ENCODE assay signal across 9 mouse cellular contexts in the genomic region with DNA sequence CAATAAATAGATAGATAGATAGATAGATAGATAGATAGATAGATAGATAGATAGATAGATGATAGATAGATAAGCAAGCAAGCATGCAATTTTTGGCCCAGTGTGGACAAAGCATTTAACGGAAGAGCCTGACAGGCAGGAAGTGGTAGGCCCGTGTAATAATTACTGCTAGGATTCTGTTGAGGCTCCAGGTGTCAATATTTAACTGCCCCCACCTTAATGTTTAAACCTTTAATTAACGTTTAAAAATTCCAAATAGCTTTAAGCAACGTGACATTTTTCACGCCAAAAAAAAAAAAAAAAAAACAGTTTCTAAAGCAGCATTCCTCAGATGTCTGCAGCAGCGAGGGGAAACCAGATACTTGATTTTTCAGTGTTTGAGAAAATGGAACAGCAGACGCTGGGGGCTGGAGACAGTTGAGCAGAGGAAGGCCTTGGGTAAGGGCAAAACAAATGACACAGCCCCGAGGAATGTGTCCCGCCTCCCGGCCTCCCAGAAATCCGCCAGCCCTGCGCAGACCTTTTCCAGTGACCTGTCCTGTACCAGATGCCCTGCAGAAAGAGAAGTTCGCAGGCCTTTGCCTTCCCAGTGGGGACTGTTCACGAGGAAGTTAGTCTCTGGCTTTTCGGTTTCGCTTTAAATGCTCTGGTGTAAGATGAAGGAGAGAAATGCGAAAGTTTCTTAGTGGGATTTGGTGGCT. TPM values are rescaled to one million over a fixed set of nuclear protein-coding genes. Genes with fewer than 3 reads are reported as not detected.
DNase-seq lines count a peak whose midpoint lies in the region; ATAC-seq and TF ChIP-seq lines count a peak whose summit lies in the region.
"Had no signal": no experiment of that assay in that cellular context is flagged by ENCODE, and none has a peak within 500 bp of the region (broad histone marks: within the 10 kb centered on the region; RNA-seq: fewer than 3 reads in every experiment).

No protein-coding gene starts in this region.

- H3K27ac ChIP-seq in gastrocnemius, adult 2 months: peak overlapping the region; percentile 84
- H3K27ac ChIP-seq: midbrain, embryonic 12.5 days had no signal

- intact Hi-C loops in gastrocnemius, adult 2 months (cut with DNase I): loop anchor here (5.0 kb wide), 1 partner anchor 57 kb away; no protein-coding TSS in a partner anchor
- intact Hi-C loops in left cerebral cortex, postnatal 14 days (cut with DNase I): loop anchor here (5.0 kb wide), 1 partner anchor 37 kb away; a partner anchor contains a TSS

- DNase-seq in urinary bladder, postnatal 14 days (ENCODE audit: low spot score): peak; percentile 26
- DNase-seq in urinary bladder, postnatal 10 days (ENCODE audit: low spot score): no peak
- DNase-seq in gastrocnemius, adult 2 months: peak; percentile 74
- DNase-seq in kidney, adult 9 months: peak; percentile 89
- peak; percentile 50 to 66 for DNase-seq in lung, postnatal 4 days
- no peak for DNase-seq in left cerebral cortex, postnatal 14 days (ENCODE audit: low spot score in 2 of 2)
- DNase-seq in cerebellum, postnatal 25 days: no peak

- no peak for TF ChIP-seq CTCF in gastrocnemius, adult 2 months (IDR thresholded peaks at IDR 0.05)

- ATAC-seq in inflammation-experienced regulatory T-cells, adult 6 months: no peak

- H3K4me3 ChIP-seq in gastrocnemius, adult 2 months: peak overlapping the region; percentile 51
- H3K4me3 ChIP-seq: midbrain, embryonic 12.5 days had no signal

RNA-seq across cellular contexts. Expression of a gene that starts 35.6 kb away (rescaled TPM):
- 10 to 100 TPM; 27.2 to 30.6 TPM for total RNA-seq in gastrocnemius, adult 2 months (2021)
- total RNA-seq in left cerebral cortex, postnatal 14 days (2021): 10 to 100 TPM; 71.0 to 77.4 TPM
- 100 to 1,000 TPM; 184 to 209 (median 207) TPM for polyA plus RNA-seq in inflammation-experienced regulatory T-cells, adult 6 months (2017; shearing (Covaris generic))

RNA-seq across cellular contexts. Expression of a gene that starts 53.7 kb away (rescaled TPM):
- total RNA-seq in gastrocnemius, adult 2 months (2021): 10 to 100 TPM; 36.7 to 44.8 TPM
- total RNA-seq in left cerebral cortex, postnatal 14 days (2021): 10 to 100 TPM; 48.8 to 49.7 TPM
- 100 to 1,000 TPM; 177 to 235 (median 211) TPM for polyA plus RNA-seq in inflammation-experienced regulatory T-cells, adult 6 months (2017; shearing (Covaris generic))

Comparison
In these comparisons a context has a peak if more than half of its experiments do, and no peak if none do; other contexts are left out.
1. DNase-seq: peak in urinary bladder, postnatal 14 days (single experiment), gastrocnemius, adult 2 months (single experiment), kidney, adult 9 months (single experiment) and lung, postnatal 4 days (2 of 2); none in urinary bladder, postnatal 10 days (single experiment), left cerebral cortex, postnatal 14 days (0 of 2) and cerebellum, postnatal 25 days (0 of 2).